Mouse (Mus musculus) limb, embryonic 12.5 days (tissue): Measurements from ENCODE around the gene Rapgef1. TPM values are rescaled to one million over a fixed set of nuclear protein-coding genes. Genes with fewer than 3 reads are reported as not detected.
A peak's percentile ranks its signal among the peaks of the same experiment; 100 is the strongest.

Experiments
- ATAC-seq: fragments of 200-750 bp; cut with Nextera tagmentation; 2 replicates; pipeline ENCODE4 v1.8.0; 2017; ENCODE audit warnings: low read depth, moderate TSS enrichment; ENCODE audit not compliant: insufficient number of reproducible peaks, insufficient read depth, low FRiP score, low TSS enrichment
- H3K27ac ChIP-seq: fragments of 300-500 bp; sonication (generic); 2 replicates; pipeline ENCODE4 v1.5.1; 2016; ENCODE audit warnings: mild to moderate bottlenecking, moderate library complexity
- H3K27me3 ChIP-seq: fragments of 300-500 bp; sonication (generic); 2 replicates; pipeline ENCODE4 v1.6.1; 2016; ENCODE audit warnings: mild to moderate bottlenecking, moderate library complexity
- H3K36me3 ChIP-seq: fragments of 300-500 bp; sonication (generic); 2 replicates; pipeline ENCODE4 v1.6.1; 2016; ENCODE audit warnings: mild to moderate bottlenecking, moderate library complexity
- H3K4me1 ChIP-seq: fragments of 300-500 bp; sonication (generic); replicated peaks from 2 replicates; pipeline ENCODE4 v1.6.1; 2016
- H3K4me2 ChIP-seq: fragments of 300-500 bp; sonication (generic); 2 replicates; pipeline ENCODE4 v1.6.1; 2016; ENCODE audit warnings: mild to moderate bottlenecking, moderate library complexity
- H3K4me3 ChIP-seq: fragments of 300-500 bp; sonication (generic); replicated peaks from 2 replicates; pipeline ENCODE4 v1.5.1; 2016; ENCODE audit warnings: mild to moderate bottlenecking
- H3K9ac ChIP-seq: fragments of 300-500 bp; sonication (generic); replicated peaks from 2 replicates; pipeline ENCODE4 v1.6.1; 2016; ENCODE audit warnings: mild to moderate bottlenecking, moderate library complexity
- H3K9me3 ChIP-seq: fragments of 300-500 bp; sonication (generic); 2 replicates; pipeline ENCODE4 v1.6.1; 2016; ENCODE audit warnings: mild to moderate bottlenecking, moderate library complexity
- WGBS: fragments of 180-500 bp; shearing (Covaris S2); methylation state at CpG from one replicate; pipeline ENCODE4 v1.1.7; 2016; 5-methylcytosine and 5-hydroxymethylcytosine counted together
- polyA plus RNA-seq: library from polyadenylated mRNA; unstranded; fragments of >200 nt; fragmentation: Nextera tagmentation; extraction: Ambion mirVana; gene quantifications from 2 replicates; pipeline ENCODE4 v1.2.1, GENCODE M21; 2016

The Rapgef1 gene
- polyA plus RNA-seq, 1 experiment from 2014 or later = 20.4 TPM

DNA sequence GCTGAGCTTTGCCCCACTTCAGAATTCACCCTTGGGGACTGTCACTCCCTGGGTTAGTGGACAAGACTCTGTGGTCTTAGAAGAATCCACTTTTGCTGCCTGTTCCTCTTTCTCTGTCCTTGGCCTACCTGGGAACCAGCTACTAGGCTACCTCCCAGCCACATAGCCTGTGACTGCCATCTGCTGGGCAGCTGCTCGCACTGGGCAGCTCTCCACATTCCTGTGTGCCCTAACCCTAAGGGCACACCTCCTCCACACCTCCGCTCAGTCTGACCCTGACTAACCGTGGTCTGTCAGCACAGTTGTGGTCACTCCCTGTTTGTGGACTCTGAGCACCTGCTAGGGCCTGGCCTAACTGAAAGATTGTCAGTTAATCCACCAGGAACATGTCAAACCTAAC is 112.0 kb downstream of the Rapgef1 start:
- no peak overlapping the region for H3K4me3 ChIP-seq
- H3K27me3 ChIP-seq = no peaks in the 10 kb centered on the region
- H3K4me1 ChIP-seq = no peaks in the 10 kb centered on the region
- no peak for ATAC-seq
- WGBS = 66% methylated on average over 3 of the region's 3 CpGs
- H3K9ac ChIP-seq = no peak overlapping the region
- H3K4me2 ChIP-seq = no peak overlapping the region
- H3K36me3 ChIP-seq = peaks cover 95% of the 10 kb centered on the region
- no peaks in the 10 kb centered on the region for H3K9me3 ChIP-seq
- no peak overlapping the region for H3K27ac ChIP-seq

- Histone ChIP-seq H3K27me3 (no peaks in the 10 kb centered on the region), H3K4me1 (no peaks in the 10 kb centered on the region), H3K27ac (no peak overlapping the region), H3K36me3 (peaks cover 95% of the 10 kb centered on the region), H3K4me3 (no peak overlapping the region), H3K9ac (no peak overlapping the region), H3K4me2 (no peak overlapping the region), H3K9me3 (no peaks in the 10 kb centered on the region)
- WGBS = 85% methylated on average over 10 of the region's 10 CpGs
- no peak for ATAC-seq
Measured at GRCm38 (mm10) chr2:29732559-29732958, 113.0 kb downstream of the Rapgef1 start.

- Histone ChIP-seq H3K9ac (no peak overlapping the region), H3K4me1 (no peaks in the 10 kb centered on the region), H3K9me3 (no peaks in the 10 kb centered on the region), H3K27me3 (no peaks in the 10 kb centered on the region), H3K4me3 (no peak overlapping the region), H3K36me3 (peaks cover 95% of the 10 kb centered on the region), H3K4me2 (no peak overlapping the region), H3K27ac (no peak overlapping the region)
- ATAC-seq = no peak
- WGBS = 93% methylated on average over 5 of the region's 5 CpGs
Measured at GRCm38 (mm10) chr2:29733348-29733747, 113.8 kb downstream of the Rapgef1 start.

DNA sequence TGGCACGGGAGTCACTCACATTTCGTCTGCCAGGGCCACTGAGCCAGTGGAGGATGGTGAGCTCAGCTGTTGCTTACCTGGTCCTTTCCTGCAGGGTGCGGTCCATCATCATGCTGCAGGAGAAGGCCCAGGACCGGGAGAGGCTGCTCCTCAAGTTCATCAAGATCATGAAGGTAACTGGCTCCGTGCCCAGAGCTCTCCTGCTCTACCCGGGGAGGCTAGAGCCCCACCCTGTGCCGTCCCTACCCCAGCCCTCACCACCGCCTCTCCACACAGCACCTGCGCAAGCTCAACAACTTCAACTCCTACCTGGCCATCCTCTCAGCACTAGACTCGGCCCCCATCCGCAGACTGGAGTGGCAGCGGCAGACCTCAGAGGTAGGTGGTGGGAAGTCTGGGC is 116.2 kb downstream of the Rapgef1 start:
- Histone ChIP-seq H3K36me3 (peaks cover 94% of the 10 kb centered on the region), H3K9me3 (no peaks in the 10 kb centered on the region), H3K9ac (no peak overlapping the region), H3K4me1 (no peaks in the 10 kb centered on the region), H3K4me2 (no peak overlapping the region), H3K27me3 (no peaks in the 10 kb centered on the region), H3K4me3 (no peak overlapping the region), H3K27ac (no peak overlapping the region)
- ATAC-seq = no peak
- WGBS = 91% methylated on average over 12 of the region's 12 CpGs

- Histone ChIP-seq H3K27me3 (no peaks in the 10 kb centered on the region), H3K27ac (no peak overlapping the region), H3K4me3 (no peak overlapping the region), H3K9ac (no peak overlapping the region), H3K4me2 (no peak overlapping the region), H3K36me3 (peaks cover 82% of the 10 kb centered on the region), H3K9me3 (no peaks in the 10 kb centered on the region), H3K4me1 (no peaks in the 10 kb centered on the region)
- ATAC-seq = no peak
- WGBS = 87% methylated on average over 12 of the region's 12 CpGs
Measured at GRCm38 (mm10) chr2:29737209-29737925, 117.8 kb downstream of the Rapgef1 start.

DNA sequence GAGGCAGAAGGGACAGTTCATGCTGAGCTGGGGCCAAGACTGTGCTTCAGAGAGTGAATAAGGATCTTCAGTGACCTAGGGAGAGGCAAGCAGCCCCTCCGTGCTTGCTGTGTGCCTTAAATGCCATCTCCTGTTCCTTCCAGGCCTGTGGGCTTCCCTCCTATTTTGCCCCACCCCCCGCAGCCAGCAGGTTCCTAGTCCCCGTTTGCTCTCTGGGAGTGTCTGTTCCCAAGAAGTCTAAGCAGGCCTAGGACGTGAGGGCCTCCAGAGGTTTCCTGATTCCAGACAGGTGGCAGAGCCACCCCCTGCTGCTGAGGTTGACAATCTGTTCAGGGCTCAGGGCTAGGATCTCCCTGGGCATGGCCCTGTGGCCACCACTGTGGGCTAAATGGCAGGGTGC is 119.3 kb downstream of the Rapgef1 start:
- ATAC-seq = no peak
- no peak overlapping the region for H3K27ac ChIP-seq
- no peak overlapping the region for H3K9ac ChIP-seq
- no peaks in the 10 kb centered on the region for H3K4me1 ChIP-seq
- WGBS = 57% methylated on average over 4 of the region's 4 CpGs
- no peak overlapping the region for H3K4me3 ChIP-seq
- H3K27me3 ChIP-seq = no peaks in the 10 kb centered on the region
- H3K4me2 ChIP-seq = no peak overlapping the region
- peaks cover 68% of the 10 kb centered on the region for H3K36me3 ChIP-seq
- H3K9me3 ChIP-seq = no peaks in the 10 kb centered on the region

DNA sequence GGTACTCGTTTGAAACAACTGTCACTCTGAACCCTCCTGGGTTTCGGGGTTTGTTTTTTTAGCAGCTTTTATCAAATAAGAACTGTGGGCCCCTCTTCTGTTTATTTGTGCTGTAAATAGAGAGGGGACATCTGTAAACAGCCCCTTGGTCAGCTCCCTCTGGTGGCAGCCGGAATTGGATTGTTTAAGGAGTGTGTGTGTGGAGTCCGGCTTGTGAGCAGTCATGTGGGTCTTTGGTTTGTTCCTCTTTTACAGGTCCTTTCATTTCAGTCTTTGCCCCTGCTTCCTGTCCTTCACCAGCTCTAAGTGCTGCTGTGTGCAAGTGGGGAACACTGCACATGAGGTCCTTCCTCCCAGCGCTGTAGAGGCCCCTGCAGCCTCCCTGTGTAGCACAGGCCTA is 119.8 kb downstream of the Rapgef1 start:
- 66% methylated on average over 5 of the region's 5 CpGs for WGBS
- no peak for ATAC-seq
- no peaks in the 10 kb centered on the region for H3K9me3 ChIP-seq
- no peaks in the 10 kb centered on the region; the same call in 1 of the 2 replicates for H3K27me3 ChIP-seq
- peaks cover 62% of the 10 kb centered on the region for H3K36me3 ChIP-seq
- H3K9ac ChIP-seq = no peak overlapping the region
- H3K4me1 ChIP-seq = no peaks in the 10 kb centered on the region
- no peak overlapping the region for H3K4me3 ChIP-seq
- H3K27ac ChIP-seq = no peak overlapping the region
- no peak overlapping the region for H3K4me2 ChIP-seq

DNA sequence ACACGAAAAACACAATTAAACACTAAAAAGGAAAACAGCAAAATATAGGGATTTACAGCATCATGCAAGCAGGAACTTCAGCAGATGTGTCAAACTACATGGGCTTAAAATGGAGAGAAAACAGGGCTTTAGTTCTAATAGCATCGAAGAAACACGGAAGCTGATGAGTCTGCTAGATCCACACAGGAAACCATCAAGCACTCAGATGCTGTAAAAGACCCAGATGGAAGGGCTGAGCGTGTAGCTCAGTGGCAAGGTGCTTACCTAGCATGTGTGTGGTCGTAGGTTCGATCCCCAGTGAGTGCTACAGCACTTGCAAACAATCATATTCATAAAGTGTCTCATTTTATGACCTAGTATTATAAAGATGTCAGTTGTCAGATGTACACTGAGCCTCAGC is 121.7 kb downstream of the Rapgef1 start:
- 89% methylated on average over 6 of the region's 6 CpGs for WGBS
- Histone ChIP-seq H3K4me1 (no peaks in the 10 kb centered on the region), H3K36me3 (peaks cover 44% of the 10 kb centered on the region), H3K9ac (no peak overlapping the region), H3K27me3 (peaks cover 14% of the 10 kb centered on the region), H3K4me3 (no peak overlapping the region), H3K9me3 (no peaks in the 10 kb centered on the region), H3K4me2 (no peak overlapping the region), H3K27ac (no peak overlapping the region)
- ATAC-seq = no peak

GRCm38 (mm10) chr2:29744256-29744655 is 124.7 kb downstream of the Rapgef1 start:
- Histone ChIP-seq H3K27me3 (peaks cover 45% of the 10 kb centered on the region), H3K9me3 (peaks cover 3% of the 10 kb centered on the region; the same call in 1 of the 2 replicates), H3K9ac (no peak overlapping the region), H3K27ac (no peak overlapping the region), H3K4me2 (no peak overlapping the region), H3K4me1 (peaks cover 6% of the 10 kb centered on the region), H3K4me3 (no peak overlapping the region), H3K36me3 (peaks cover 13% of the 10 kb centered on the region; the same call in 1 of the 2 replicates)
- ATAC-seq = no peak
- 89% methylated on average over 6 of the region's 6 CpGs for WGBS

- H3K9me3 ChIP-seq = peaks cover 6% of the 10 kb centered on the region; the same call in 1 of the 2 replicates
- peak overlapping the region; percentile 39 for H3K4me3 ChIP-seq
- ATAC-seq = no peak
- no peaks in the 10 kb centered on the region for H3K36me3 ChIP-seq
- H3K27ac ChIP-seq = no peak overlapping the region
- H3K4me1 ChIP-seq = peaks cover 16% of the 10 kb centered on the region
- peak overlapping the region; percentile 47; the same call in 1 of the 2 replicates for H3K9ac ChIP-seq
- peaks cover 75% of the 10 kb centered on the region for H3K27me3 ChIP-seq
- peak overlapping the region; percentile 66 for H3K4me2 ChIP-seq
- WGBS = 3% methylated on average over 50 of the region's 50 CpGs
Measured at GRCm38 (mm10) chr2:29747188-29747782, 127.8 kb downstream of the Rapgef1 start.

- peaks cover 16% of the 10 kb centered on the region for H3K4me1 ChIP-seq
- WGBS = 58% methylated on average over 5 of the region's 5 CpGs
- H3K9me3 ChIP-seq = peaks cover 9% of the 10 kb centered on the region; the same call in 1 of the 2 replicates
- peaks cover 80% of the 10 kb centered on the region for H3K27me3 ChIP-seq
- peak overlapping the region; percentile 66; the same call in 1 of the 2 replicates for H3K4me2 ChIP-seq
- no peak for ATAC-seq
- no peaks in the 10 kb centered on the region for H3K36me3 ChIP-seq
- peak overlapping the region; percentile 39; the same call in 1 of the 2 replicates for H3K4me3 ChIP-seq
- no peak overlapping the region for H3K9ac ChIP-seq
- H3K27ac ChIP-seq = no peak overlapping the region
Measured at GRCm38 (mm10) chr2:29747852-29748251, 128.3 kb downstream of the Rapgef1 start.
